Mouse (Mus musculus): ENCODE data around the gene Rbfox3. TPM values are rescaled to one million over a fixed set of nuclear protein-coding genes. Genes with fewer than 3 reads are reported as not detected.

Rbfox3 gene
- total RNA-seq, 2 experiments from 2014 or later: not detected

DNA sequence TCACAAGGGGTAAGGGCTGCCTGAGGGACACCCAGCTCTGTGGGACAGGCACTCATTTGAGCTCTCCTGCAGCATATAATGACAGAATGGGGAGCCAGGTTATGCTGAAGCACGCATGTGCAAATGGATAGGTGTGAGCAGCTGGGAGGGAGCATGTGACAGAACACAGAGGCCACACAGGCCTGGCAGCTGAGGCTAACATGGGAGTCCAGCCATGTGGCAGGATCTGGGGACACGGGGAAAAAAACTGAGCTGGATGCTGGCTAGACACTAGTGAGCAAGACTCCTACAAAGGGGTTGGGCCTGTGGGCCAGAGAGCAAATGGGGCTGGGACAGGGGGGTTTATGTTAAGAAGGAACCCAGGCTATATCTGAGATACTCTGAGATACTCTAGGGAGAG lies 141.9 kb downstream of the Rbfox3 start:
- ATAC-seq (replicated peaks; ENCODE audit: poor library complexity, severe bottlenecking): no peak

DNA sequence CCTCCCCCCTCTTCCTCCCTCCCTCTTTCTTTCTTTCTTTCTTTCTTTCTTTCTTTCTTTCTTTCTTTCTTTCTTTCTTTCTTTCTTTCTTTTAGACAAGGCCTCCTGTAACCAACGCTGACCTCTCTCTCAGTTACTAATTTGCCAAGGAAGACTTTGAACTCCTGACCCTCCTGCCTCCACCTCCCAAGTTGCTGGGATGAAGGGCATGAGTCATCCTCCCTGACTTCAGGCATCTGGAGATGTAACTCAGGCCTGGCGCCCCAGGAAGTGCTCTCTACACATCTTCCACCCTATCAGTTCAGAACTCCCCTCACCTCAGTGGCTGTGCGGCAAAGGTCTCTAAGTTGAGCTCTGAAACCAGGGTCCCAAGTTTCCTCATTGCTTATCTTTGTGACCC lies 143.0 kb downstream of the Rbfox3 start:
- ATAC-seq (replicated peaks; ENCODE audit: poor library complexity, severe bottlenecking): no peak

DNA sequence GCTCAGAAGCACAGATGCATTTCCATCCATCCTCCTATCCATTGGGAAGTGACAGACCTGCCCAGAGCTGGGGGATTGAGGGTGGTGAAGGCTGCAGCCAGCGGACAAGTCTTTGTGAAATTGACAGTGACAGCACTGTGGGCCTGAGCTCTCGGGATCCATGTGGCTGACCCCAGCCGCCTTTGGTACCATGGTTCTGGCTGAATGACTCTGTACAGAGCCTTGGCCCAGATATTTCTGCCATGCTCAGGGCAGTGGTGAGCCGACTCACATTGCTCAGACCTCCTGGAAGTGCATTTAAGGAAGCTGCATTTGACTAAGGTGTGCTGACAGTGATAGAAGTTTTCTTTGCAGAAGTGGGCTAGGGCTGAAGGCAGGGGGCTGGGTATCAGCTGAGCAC lies 144.0 kb downstream of the Rbfox3 start:
- no peak for ATAC-seq (replicated peaks; ENCODE audit: poor library complexity, severe bottlenecking)

DNA sequence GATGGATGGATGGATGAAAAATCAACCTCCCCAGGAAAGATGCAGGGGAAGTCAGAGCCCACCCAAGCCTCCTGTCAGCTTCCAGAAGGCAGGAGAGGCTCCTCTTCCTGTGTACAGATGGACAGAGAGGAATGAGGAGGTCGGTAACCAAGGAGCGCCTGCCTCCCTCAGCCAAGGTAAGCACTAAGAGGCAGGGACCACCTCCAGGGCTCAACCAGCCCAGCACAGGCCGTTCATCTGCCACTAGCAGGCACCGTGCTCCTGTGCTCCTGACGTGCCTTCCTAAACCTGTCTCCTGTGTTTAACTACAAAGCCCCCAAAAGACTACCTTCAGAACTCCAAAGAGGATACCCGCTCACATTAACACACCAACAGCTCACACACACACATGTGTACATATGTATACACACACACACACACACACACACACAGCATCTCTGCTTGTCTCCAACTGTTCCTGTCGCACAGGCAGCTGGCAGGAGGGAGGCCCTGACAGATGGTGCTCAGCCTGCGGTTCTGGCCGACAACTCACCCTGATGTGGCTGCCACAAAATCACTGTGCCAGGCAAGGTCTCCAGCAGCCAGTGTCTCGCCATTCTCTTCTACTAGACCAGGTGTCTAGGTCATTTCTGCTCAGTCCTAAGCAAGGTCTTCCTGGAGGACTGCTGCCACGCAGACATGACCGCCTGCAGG lies 151.0 kb downstream of the Rbfox3 start:
- ATAC-seq (replicated peaks; ENCODE audit: poor library complexity, severe bottlenecking): no peak

DNA sequence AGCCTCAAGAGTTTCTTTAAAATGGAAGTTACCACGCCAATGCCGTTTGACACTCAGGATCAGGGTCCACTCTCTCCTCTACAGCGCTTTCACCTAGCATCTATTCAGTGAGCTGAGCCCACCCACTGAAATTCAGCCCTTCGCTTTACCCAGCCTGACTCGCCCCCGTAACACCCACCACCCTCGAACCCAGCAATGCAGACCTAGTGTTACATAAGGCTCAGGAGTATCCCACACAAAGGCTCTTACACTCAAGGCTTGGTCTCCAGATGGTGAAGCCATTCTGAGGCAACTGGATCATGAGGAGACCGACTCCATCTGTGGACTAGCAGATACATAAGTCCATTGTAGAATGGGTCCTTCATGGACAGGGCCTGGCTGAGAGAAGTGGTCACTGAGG lies 152.2 kb downstream of the Rbfox3 start:
- ATAC-seq (replicated peaks; ENCODE audit: poor library complexity, severe bottlenecking): no peak

DNA sequence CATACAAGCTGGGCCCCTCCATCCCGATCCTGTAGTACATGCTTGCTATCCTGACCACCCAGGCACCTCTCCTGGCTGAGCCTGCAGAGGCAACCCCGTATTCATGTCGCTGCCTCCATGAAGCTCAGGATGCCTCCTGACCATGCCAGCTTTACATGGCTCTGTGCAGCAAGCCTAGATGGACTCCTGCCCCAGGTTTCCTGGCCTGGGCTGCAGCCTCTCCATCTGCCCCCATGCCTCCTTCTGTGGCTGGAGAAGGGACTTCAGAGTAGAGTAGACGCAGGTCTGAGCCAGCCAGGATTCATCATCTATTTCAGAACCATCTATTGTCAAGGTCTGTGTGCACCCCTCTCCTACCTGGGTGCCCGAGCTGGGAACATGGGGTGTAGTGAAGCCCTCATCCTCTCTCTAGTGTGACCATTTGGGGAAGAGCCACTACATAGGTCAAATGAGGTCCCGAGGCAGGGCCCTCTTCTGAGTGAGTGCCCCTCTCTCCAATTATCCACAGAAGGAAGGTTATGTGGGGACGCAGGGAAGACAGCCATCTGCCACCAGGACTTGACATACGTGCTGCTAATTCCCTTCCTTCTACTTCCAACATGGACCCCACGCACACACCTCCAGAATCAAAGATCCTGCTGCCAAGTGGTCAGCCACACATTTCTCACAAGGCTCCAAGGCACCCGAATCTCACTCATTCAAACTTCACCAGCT lies 153.0 kb downstream of the Rbfox3 start:
- no peak for ATAC-seq (replicated peaks; ENCODE audit: poor library complexity, severe bottlenecking)

DNA sequence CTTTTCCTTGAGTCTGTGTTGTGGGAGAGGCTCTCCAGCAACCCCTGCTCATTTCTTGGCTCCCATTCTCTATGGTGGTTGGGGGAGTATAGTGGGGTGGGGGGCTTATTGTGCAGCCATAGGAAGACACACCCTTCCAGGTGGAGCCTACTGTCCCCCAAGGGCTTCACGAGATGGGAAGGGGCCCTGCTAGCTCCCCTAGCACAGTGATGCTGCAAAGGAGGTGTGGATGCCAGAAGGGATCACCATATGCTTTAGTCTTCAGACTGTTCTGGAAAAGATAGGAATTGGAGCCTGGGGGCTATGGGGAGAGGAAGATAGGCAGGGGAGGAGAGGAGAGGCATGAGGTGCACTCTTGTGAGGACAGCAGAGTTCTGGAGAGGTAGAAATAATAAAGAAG lies 153.9 kb downstream of the Rbfox3 start:
- no peak for ATAC-seq (replicated peaks; ENCODE audit: poor library complexity, severe bottlenecking)

DNA sequence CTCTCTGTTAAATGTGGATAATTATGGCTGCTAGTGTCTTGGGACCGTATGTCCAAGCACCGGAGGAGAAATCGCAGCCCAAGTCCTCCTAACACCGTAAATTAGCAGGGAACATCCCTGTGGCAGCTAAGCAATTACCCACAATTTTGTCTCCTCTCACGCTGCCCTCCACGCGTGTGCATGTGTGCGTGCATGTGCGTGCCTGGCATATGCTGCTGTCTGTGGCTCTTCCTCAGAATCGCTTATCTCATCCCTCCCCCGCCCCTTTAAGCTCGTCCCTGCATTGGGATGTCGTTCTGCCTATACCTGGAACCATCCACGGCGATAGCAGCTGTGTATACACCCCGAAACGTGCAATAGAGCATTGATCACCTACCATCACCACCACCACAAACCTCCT lies 156.4 kb downstream of the Rbfox3 start:
- no peak for ATAC-seq (replicated peaks; ENCODE audit: poor library complexity, severe bottlenecking)

DNA sequence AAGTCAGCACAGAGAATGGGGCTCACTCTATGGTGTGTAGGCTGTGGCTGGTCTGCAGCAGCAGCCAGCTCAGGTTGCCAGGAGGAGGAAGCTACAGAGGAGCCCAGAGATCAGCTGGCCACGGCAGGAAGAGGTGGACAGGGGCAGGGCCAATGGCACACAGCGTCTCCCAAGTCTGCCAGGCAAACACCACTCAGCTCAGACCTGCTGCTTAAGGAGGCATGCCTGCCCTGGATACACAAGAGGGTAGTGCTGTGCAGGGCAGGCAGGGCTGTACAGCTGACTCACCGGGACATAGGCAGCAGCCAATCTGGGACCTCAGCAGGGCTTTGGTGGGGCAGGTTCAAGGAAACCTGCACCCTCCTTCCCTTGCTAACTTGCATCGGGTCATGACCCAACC lies 156.9 kb downstream of the Rbfox3 start:
- ATAC-seq (replicated peaks; ENCODE audit: poor library complexity, severe bottlenecking): no peak

DNA sequence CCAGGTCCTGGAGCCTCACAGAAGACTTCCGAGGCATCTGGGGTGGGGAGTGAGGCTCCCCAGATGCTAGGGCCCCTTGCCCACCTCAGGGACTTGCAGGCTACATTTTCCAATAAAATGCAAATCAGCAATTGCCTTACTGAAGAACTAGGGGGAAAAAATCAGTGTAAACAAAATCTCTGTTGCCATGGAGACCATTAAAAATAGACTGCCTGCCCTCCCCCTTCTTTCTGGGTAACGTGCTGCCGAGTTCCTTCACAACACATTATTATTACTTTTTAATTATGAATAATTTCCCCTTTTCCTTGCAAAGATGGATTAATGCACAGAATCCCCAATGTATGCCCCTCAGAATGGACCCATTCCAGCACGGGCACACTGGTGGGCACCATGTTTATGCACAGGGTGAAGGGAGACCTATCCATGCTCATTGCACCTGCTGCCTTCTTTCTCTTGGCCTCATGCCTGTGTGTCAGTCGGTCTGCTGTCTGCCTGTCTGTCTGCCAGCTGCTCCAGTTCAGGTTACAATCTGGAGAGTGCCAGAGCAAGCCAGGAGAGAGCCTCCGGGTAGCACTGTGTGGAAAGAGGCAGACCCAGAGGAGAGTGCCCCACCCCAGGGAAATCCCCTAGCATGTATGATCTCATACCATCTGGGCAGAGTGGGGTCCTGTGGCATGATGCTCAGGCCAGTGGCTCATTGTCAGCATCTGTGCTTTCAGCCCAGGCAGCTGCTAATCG lies 159.3 kb downstream of the Rbfox3 start:
- ATAC-seq (replicated peaks; ENCODE audit: poor library complexity, severe bottlenecking): no peak

DNA sequence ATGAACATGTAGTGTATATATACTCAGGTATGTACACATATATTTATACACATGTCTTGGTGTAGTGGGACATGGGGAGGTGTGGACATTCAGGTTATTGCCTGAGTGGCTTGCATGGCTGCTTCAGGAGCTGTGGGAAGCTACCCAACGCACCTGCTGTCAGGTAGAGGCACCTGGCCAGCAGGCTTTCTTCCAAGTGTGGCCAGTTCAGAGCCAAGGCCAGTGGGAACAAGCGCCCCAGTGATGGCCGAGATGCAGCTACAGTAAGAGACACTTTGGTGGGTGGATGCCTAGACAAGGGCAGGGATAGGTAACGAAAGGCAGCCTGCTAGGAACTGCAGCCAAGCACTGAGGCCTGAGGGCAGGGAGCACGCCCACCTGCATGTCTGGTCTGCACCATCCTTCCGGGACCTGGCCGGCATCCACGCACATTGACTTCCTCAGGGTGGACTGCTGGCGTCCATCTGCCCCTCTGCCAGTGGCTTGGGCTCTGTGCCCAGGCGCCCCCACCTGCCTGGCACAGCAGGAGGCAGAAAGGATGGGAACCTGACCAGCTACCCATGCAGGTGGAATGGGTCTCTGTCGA lies 160.6 kb downstream of the Rbfox3 start:
- ATAC-seq (replicated peaks; ENCODE audit: poor library complexity, severe bottlenecking): no peak

DNA sequence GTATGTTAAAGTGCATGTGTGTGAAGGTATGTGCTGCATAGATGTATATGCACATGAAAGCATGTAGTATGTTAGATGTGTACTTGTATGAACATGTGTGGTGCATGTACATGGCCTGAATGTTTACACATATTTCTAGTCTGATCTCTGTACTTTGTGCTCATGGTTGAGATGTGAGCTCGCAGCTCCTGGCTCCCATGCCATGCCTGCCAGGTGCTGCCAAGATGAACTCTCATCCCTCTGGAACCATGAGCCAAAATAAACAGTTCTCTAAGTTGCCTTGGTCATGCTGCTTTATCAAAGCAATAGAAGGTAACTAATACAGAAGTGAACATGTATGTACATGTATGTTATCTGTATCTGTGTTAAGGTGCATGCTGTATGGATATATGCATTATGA lies 161.9 kb downstream of the Rbfox3 start:
- ATAC-seq (replicated peaks; ENCODE audit: poor library complexity, severe bottlenecking): no peak

DNA sequence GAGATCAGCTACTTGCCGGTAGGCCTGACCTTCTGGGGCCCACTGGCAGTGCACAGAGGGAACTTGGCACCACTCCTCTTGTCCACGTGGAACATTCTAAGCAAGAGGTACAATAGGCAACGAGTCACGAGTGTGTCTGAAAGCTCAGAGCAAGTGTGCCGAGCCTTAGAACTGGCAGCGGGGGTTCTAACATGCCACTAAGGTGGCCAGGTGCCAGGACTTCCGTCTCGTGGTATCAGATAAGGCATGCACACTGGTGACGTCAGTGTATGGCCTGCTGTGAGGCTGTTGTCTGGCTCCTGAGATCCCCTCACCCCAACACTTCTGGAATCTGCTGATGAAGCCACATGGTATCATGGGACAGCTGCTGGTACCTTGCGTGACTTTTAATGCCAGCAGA lies 162.8 kb downstream of the Rbfox3 start:
- ATAC-seq (replicated peaks; ENCODE audit: poor library complexity, severe bottlenecking): no peak

DNA sequence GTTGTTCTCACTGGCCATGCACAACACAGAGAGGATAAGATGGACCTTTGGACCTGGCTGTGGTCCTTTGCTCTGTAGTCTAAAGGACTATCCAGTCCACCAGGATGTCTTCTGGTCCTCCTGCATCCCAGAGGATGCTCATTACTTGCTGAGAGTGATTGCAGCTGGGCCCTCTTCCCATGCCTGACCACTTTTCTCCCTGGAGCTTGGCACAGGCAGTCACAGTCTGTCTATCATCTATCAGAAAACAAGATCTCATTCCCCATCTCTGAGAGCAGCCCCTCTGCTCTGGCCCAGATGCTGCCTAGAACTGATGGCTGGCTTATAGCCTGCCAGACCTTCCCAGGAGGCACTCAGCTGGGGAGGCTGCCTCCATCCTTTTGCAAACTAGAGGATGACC lies 166.1 kb downstream of the Rbfox3 start:
- ATAC-seq (replicated peaks; ENCODE audit: poor library complexity, severe bottlenecking): no peak

DNA sequence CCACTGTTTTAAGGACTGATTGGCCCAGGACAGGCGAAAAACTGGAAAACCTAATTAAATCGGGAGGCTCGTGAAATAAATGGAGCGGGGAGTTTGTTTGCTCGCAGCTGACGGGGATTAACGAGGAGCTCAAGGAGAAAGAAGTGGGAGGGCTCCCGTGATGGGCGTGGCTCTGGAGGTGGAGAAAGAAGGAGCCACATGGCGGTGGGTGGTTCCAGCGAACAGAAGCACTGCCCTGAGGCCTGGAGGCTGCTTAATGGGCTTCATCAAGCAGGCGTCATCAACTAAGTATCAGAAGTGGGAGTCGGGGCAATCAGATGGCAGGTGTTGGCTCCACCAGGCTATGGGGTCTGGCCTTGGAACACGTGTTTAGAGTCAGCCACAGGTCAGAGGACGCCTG lies 166.6 kb downstream of the Rbfox3 start:
- no peak for ATAC-seq (replicated peaks; ENCODE audit: poor library complexity, severe bottlenecking)

DNA sequence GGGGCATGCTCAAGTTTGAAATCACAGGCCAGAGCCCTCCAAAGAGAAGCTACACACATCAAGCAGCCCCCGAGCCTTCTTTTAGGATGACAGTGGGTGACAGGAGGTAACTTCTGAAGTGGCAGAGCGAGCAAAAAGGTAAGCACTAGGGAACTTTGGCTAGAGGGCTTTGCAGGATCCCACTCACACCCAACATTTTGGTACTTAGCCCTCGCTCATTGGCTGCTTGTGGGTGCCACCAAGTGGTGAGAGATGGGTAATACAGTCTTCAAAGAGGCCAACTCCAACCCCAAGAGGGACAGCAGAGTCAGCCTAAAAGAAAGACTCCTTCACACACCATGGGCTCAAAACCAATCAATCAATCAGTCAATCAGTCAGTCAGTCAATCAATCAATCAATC lies 168.6 kb downstream of the Rbfox3 start:
- peak; percentile 46; the same call in 1 of the 2 replicates for ATAC-seq (replicated peaks; ENCODE audit: poor library complexity, severe bottlenecking)

DNA sequence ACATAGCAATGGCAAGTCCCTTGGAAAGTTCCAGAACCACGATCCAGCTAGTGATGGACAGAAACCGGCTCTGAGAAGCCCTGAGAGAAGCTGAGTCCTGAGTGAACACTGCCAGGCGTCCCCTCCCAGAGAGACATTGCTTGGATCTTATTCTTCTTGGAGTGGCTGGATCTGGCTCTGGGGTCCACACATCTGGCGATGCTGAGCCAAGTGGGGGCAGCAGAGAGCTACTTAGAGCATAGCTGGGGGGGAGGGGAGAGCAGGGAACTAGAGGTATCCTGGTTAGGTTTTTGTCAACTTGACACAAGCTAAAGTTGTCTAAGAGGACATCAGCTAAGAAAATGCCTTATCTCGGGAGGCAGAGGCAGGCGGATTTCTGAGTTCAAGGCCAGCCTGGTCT lies 170.1 kb downstream of the Rbfox3 start:
- no peak for ATAC-seq (replicated peaks; ENCODE audit: poor library complexity, severe bottlenecking)

DNA sequence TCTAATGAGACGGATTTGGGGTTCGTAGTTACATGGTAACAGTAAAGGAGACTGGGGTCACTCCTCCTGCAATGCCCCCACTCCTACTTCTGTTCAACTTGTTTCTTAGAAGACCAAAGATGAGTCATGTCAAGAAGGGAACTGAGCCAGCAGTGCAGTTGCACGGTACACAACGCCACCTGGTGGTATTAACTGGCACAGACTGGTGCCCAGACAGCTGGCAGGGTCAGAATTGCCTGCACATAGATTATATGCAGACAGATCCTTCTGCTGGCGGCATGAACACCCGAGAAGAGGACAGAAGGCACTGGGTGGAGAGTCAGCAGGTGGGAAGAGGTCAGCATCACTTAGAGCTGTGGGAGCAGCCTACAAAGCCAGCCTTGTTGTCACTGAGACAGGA lies 171.4 kb downstream of the Rbfox3 start:
- ATAC-seq (replicated peaks; ENCODE audit: poor library complexity, severe bottlenecking): peak; percentile 49

DNA sequence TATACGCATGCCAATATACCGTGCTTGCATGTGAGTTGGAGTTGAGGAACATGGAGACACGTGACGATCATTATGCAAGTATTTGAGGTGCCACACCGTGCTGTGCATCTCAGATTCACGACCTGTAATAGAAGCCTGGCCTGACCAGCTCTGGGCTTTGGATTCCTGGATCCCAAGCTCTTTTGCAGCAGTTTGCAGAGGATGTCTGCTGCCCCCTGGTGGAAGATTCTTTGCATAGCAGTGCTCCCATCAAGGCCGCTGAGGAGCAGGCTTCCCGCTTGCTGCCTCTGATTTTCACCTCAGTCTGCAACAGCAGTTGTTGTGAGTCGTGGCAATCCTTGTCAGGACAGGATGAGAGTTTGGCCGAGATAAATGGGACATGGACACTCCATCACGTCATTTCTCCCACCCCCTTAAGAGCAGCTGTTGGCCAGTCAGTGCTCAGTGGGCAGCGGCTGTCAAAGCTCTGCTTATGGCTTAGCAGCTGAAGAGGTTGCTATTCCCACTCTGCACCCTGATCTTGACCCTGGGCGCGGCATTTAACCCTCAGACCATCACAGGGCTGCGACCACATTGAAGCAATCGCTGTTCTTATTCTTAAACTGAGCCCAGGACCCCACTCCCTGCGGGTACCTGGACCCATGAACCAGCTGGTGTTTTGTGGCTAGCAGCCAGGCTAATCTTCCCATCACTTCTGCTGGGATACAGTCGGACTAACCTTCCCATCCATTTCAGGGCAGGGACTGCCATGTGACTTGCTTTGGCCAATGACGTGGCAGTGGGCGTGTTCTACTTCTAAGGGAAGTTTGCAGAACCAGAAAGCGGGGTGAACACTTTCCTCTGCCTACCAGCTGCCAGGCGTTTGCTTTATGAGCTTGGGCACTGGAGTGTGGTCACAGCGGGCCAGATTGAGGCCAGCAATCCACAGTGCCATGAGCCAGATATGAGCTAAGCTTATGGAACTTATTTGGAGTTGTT lies 172.3 kb downstream of the Rbfox3 start:
- ATAC-seq (replicated peaks; ENCODE audit: poor library complexity, severe bottlenecking): peak; percentile 43

DNA sequence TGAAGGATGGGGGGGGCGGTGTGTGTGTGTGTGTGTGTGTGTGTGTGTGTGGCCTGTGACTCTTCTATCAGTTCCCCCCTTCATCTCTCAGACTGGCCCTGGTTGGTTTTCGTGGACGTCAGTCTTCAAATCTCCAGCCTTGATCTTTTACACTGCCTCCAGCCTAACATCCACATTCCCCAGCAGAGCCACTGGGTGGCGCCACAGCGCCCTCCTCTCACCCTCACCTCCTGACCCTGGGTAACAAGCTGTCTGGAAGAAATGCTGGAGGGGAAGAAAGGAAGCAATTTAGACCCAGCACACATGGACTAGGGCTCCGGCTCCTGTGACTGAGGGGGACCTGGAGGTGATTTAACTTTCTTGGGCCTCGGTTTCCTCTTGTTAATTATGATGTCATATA lies 173.1 kb downstream of the Rbfox3 start:
- no peak for ATAC-seq (replicated peaks; ENCODE audit: poor library complexity, severe bottlenecking)

Measured in granulocyte monocyte progenitor cell, adult 5-6 weeks (primary cell).